Mouse (Mus musculus) E14TG2a.4 (cell line): ENCODE data around the gene P2ry14.
"Not testable (repeated sequence)": the region's sequence is repeated elsewhere in the genome, so short reads cannot be mapped to it uniquely, and the experiment has no call there.

Experiments
- CTCF ChIP-seq: conservative IDR thresholded peaks from 2 replicates; pipeline ENCODE4 v1.5.1; 2014; ENCODE audit warnings: low read length
- NANOG ChIP-seq: IDR thresholded peaks from 2 replicates; pipeline ENCODE4 v1.6.1; 2014; ENCODE audit warnings: borderline replicate concordance, low read length, mixed read lengths

DNA sequence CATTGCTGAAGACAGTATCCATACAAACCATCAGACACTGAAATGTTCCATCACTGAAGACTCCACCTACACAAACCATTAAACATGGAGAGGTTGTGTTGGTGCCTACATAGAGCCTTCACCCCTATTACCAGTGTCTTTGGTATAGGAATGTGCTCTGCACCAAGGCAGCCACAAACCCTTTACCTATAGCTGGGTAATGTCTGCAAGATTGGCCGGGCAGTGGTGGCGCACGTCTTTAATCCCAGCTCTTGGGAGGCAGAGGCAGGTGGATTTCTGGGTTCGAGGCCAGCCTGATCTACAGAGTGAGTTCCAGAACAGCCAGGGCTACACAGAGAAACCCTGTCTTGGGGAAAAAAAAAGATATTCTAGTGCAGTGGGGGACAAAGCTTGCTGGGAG is 40.1 kb downstream of the P2ry14 start:
- not testable (repeated sequence) for TF ChIP-seq CTCF, NANOG
